Mouse (Mus musculus): ENCODE data around the gene Ptprc. TPM values are rescaled to one million over a fixed set of nuclear protein-coding genes. Genes with fewer than 3 reads are reported as not detected.

Ptprc gene
- total and polyA plus RNA-seq, 3 experiments = 120 to 211 (median 136) TPM

- H3K4me1 ChIP-seq (ENCODE audit: control insufficient read depth in 1 of 2, insufficient read depth in 2 of 2) = peaks cover 6 to 72% of the 10 kb centered on the region in 2 experiments; a peak in 3 of 4 replicates
- peaks cover 0 to 18% of the 10 kb centered on the region in 2 experiments for H3K36me3 ChIP-seq (replicated peaks in 1 of 2; ENCODE audit: control insufficient read depth in 1 of 2, insufficient read depth in 1 of 2, low read length in 1 of 2)
- peak overlapping the region; percentile 80 for H3K27ac ChIP-seq (ENCODE audit: insufficient read depth, low read depth)
- H3K4me2 ChIP-seq (ENCODE audit: insufficient read depth, low read depth, poor library complexity, severe bottlenecking) = peak overlapping the region; percentile 100
- H3K9me3 ChIP-seq (replicated peaks; ENCODE audit: low read length) = no peaks in the 10 kb centered on the region
- H3K27me3 ChIP-seq (replicated peaks) = no peaks in the 10 kb centered on the region
- dilution Hi-C loops (cut with MboI; ENCODE audit: extremely low pct_ligation_motif_present, extremely low pct_unique_long_range_greater_than_20kb, low sequenced_read_pairs) (no loop called here), in situ Hi-C loops (cut with MboI; ENCODE audit: low pct_ligation_motif_present, low pct_unique_long_range_greater_than_20kb, low sequenced_read_pairs) (loop anchor here (10.0 kb wide), 1 partner anchor 138 kb away; the partner anchor contains the start of gene Atp6v1g3)
- peaks cover 59% of the 10 kb centered on the region for H3K79me2 ChIP-seq (replicated peaks; ENCODE audit: control insufficient read depth, extremely low read depth, insufficient read depth, poor library complexity, severe bottlenecking)
- peak overlapping the region; percentile 31 to 39 (median 35) for H3K4me3 ChIP-seq (replicated peaks in 1 of 3; ENCODE audit: low read depth in 2 of 3, low read length in 2 of 3, poor library complexity in 1 of 3)
- peak; percentile 99 for DNase-seq (ENCODE audit: extremely low read depth)
- H3K9ac ChIP-seq (ENCODE audit: insufficient read depth, low read depth) = peak overlapping the region; percentile 94
- TF ChIP-seq GABPA (IDR thresholded peaks at IDR 0.05; ENCODE audit: insufficient replicate concordance, low read depth, low read length) = no peak
- TF ChIP-seq ETS1 (conservative IDR thresholded peaks at IDR 0.05; ENCODE audit: low read depth, low read length) = peak; percentile 72
- peak; percentile 98 for TF ChIP-seq MXI1 (IDR thresholded peaks at IDR 0.05; ENCODE audit: low read depth, low read length)
- TF ChIP-seq MAFK (IDR thresholded peaks at IDR 0.05; ENCODE audit: insufficient replicate concordance, low read length) = no peak
- TF ChIP-seq IRF4 (IDR thresholded peaks at IDR 0.05; ENCODE audit: low read depth, low read length) = peak; percentile 80
- no peak for TF ChIP-seq E2F4 (IDR thresholded peaks at IDR 0.05; ENCODE audit: insufficient replicate concordance, low read depth, low read length)
- peak; percentile 47 for TF ChIP-seq POLR2A (IDR thresholded peaks at IDR 0.05; ENCODE audit: low read depth, low read length)
- TF ChIP-seq MAZ (IDR thresholded peaks at IDR 0.05; ENCODE audit: low read depth, low read length) = no peak
- TF ChIP-seq SIN3A (IDR thresholded peaks at IDR 0.05; ENCODE audit: low read length) = peak; percentile 92
- peak; percentile 87; the same call in 1 of the 2 replicates for TF ChIP-seq MYC (IDR thresholded peaks at IDR 0.05; ENCODE audit: low read depth, low read length)
- peak; percentile 77; the same call in 1 of the 2 replicates for TF ChIP-seq EP300 (IDR thresholded peaks at IDR 0.05; ENCODE audit: low read length)
- TF ChIP-seq BHLHE40 (IDR thresholded peaks at IDR 0.05; ENCODE audit: low read depth, low read length) = peak; percentile 85
- no peak; the same call in 1 of the 2 replicates for TF ChIP-seq RCOR1 (conservative IDR thresholded peaks at IDR 0.05; ENCODE audit: low read depth, low read length)
- TF ChIP-seq TCF12 (IDR thresholded peaks at IDR 0.05; ENCODE audit: low read depth, low read length) = peak; percentile 61; the same call in 1 of the 2 replicates
- TF ChIP-seq ELF1 (IDR thresholded peaks at IDR 0.05; ENCODE audit: low read depth, low read length) = peak; percentile 55; the same call in 1 of the 2 replicates
- TF ChIP-seq POLR2AphosphoS2 (IDR thresholded peaks at IDR 0.05; ENCODE audit: low read depth, low read length) = no peak
- TF ChIP-seq MEF2A (IDR thresholded peaks at IDR 0.05; ENCODE audit: borderline replicate concordance, low read depth, low read length) = peak; percentile 56; the same call in 1 of the 2 replicates
- TF ChIP-seq TBP (conservative IDR thresholded peaks at IDR 0.05; ENCODE audit: low read depth, low read length) = peak; percentile 78; the same call in 1 of the 2 replicates
These were observed 39.1 kb downstream of the Ptprc start for GRCm38 (mm10) chr1:138136373-138136779.

- Histone ChIP-seq H3K9ac (ENCODE audit: insufficient read depth, low read depth) (peak overlapping the region; percentile 94), H3K4me3 (replicated peaks in 1 of 3; ENCODE audit: low read depth in 2 of 3, low read length in 2 of 3, poor library complexity in 1 of 3) (peak overlapping the region; percentile 35 to 39 (median 37)), H3K27ac (ENCODE audit: insufficient read depth, low read depth) (peak overlapping the region; percentile 80), H3K36me3 (replicated peaks in 1 of 2; ENCODE audit: control insufficient read depth in 1 of 2, insufficient read depth in 1 of 2, low read length in 1 of 2) (peaks cover 0 to 15% of the 10 kb centered on the region in 2 experiments), H3K9me3 (replicated peaks; ENCODE audit: low read length) (no peaks in the 10 kb centered on the region), H3K4me2 (ENCODE audit: insufficient read depth, low read depth, poor library complexity, severe bottlenecking) (peak overlapping the region; percentile 100), H3K27me3 (replicated peaks) (no peaks in the 10 kb centered on the region), H3K4me1 (ENCODE audit: control insufficient read depth in 1 of 2, insufficient read depth in 2 of 2) (peaks cover 6 to 73% of the 10 kb centered on the region in 2 experiments; a peak in 3 of 4 replicates), H3K79me2 (replicated peaks; ENCODE audit: control insufficient read depth, extremely low read depth, insufficient read depth, poor library complexity, severe bottlenecking) (peaks cover 59% of the 10 kb centered on the region)
- dilution Hi-C loops (cut with MboI; ENCODE audit: extremely low pct_ligation_motif_present, extremely low pct_unique_long_range_greater_than_20kb, low sequenced_read_pairs) (no loop called here), in situ Hi-C loops (cut with MboI; ENCODE audit: low pct_ligation_motif_present, low pct_unique_long_range_greater_than_20kb, low sequenced_read_pairs) (loop anchor here (10.0 kb wide), 1 partner anchor 139 kb away; the partner anchor contains the start of gene Atp6v1g3)
- DNase-seq (ENCODE audit: extremely low read depth) = no peak
- TF ChIP-seq MAFK (IDR thresholded peaks at IDR 0.05; ENCODE audit: insufficient replicate concordance, low read length) (no peak), SMC3 (IDR thresholded peaks at IDR 0.05; ENCODE audit: low read depth, low read length) (no peak), GABPA (IDR thresholded peaks at IDR 0.05; ENCODE audit: insufficient replicate concordance, low read depth, low read length) (no peak), MAX (IDR thresholded peaks at IDR 0.05; ENCODE audit: low read length) (no peak), NRF1 (IDR thresholded peaks at IDR 0.05; ENCODE audit: low read depth, low read length) (no peak), MAZ (IDR thresholded peaks at IDR 0.05; ENCODE audit: low read depth, low read length) (no peak), POLR2A (IDR thresholded peaks at IDR 0.05; ENCODE audit: low read depth, low read length) (no peak), MEF2A (IDR thresholded peaks at IDR 0.05; ENCODE audit: borderline replicate concordance, low read depth, low read length) (no peak), RAD21 (IDR thresholded peaks at IDR 0.05; ENCODE audit: low read depth, low read length) (no peak), CTCF (conservative IDR thresholded peaks at IDR 0.05 in 1 of 2, IDR thresholded peaks at IDR 0.05 in 1 of 2; ENCODE audit: low read depth in 2 of 2, low read length in 2 of 2) (no peak), UBTF (IDR thresholded peaks at IDR 0.05; ENCODE audit: low read depth, low read length) (no peak), JUN (IDR thresholded peaks at IDR 0.05; ENCODE audit: insufficient read depth, low read depth, low read length) (no peak), ZNF384 (IDR thresholded peaks at IDR 0.05; ENCODE audit: low read depth, low read length) (no peak)
These were observed 39.7 kb downstream of the Ptprc start for GRCm38 (mm10) chr1:138135637-138136372.

Data from CH12.LX (cell line).